Mouse (Mus musculus) erythroblast, adult 5-6 weeks (primary cell): Measurements from ENCODE around the gene Arfip1. TPM values are rescaled to one million over a fixed set of nuclear protein-coding genes. Genes with fewer than 3 reads are reported as not detected.

Source experiments
- ATAC-seq: replicated peaks from 2 replicates; pipeline ENCODE4 v1.8.0; 2016; ENCODE audit warnings: moderate number of reproducible peaks, mild to moderate bottlenecking, moderate TSS enrichment, inconsistent platforms; ENCODE audit not compliant: poor library complexity, low FRiP score, severe bottlenecking
- total RNA-seq, 2 experiments: library from RNA; stranded (forward) in 1 of 2; stranded (reverse) in 1 of 2; fragments of 150-400 nt in 1 of 2; fragments of 200-764, 138-1000 nt in 1 of 2; gene quantifications; 2 replicates each; pipeline versions ENCODE4 v1.2.3 to v1.2.4; 2015 to 2017; ENCODE audit warnings: low replicate concordance in 2 of 2

Arfip1 gene
- total RNA-seq, 2 experiments from 2014 or later: 7.4 to 12.9 TPM

GRCm38 (mm10) chr3:84500491-84500890 is 81.9 kb downstream of the Arfip1 start:
- ATAC-seq: no peak

GRCm38 (mm10) chr3:84497718-84498117 is 84.7 kb downstream of the Arfip1 start:
- ATAC-seq: no peak

- ATAC-seq: no peak
These were observed 89.8 kb downstream of the Arfip1 start for GRCm38 (mm10) chr3:84492657-84493056.

GRCm38 (mm10) chr3:84492148-84492547 is 90.3 kb downstream of the Arfip1 start:
- no peak for ATAC-seq

GRCm38 (mm10) chr3:84488716-84489115 is 93.7 kb downstream of the Arfip1 start:
- ATAC-seq: no peak

GRCm38 (mm10) chr3:84484891-84485290 is 97.5 kb downstream of the Arfip1 start:
- ATAC-seq: no peak

- no peak for ATAC-seq
These were observed 98.1 kb downstream of the Arfip1 start for GRCm38 (mm10) chr3:84484333-84484732.

- ATAC-seq: no peak
These were observed 100.3 kb downstream of the Arfip1 start for GRCm38 (mm10) chr3:84482121-84482520.

- ATAC-seq: peak; percentile 53
These were observed 101.3 kb downstream of the Arfip1 start for GRCm38 (mm10) chr3:84481104-84481503.

GRCm38 (mm10) chr3:84480006-84480897 is 102.2 kb downstream of the Arfip1 start, which contains the start of gene Fhdc1:
Gene Fhdc1, minus strand, starts transcription at chr3:84480429.
- peak; percentile 40 for ATAC-seq

- peak; percentile 66 for ATAC-seq
These were observed 103.0 kb downstream of the Arfip1 start for GRCm38 (mm10) chr3:84479293-84480005.

GRCm38 (mm10) chr3:84478896-84479292 is 103.5 kb downstream of the Arfip1 start:
- ATAC-seq: peak; percentile 44

- ATAC-seq: peak; percentile 48
These were observed 104.2 kb downstream of the Arfip1 start for GRCm38 (mm10) chr3:84478195-84478594.

- no peak for ATAC-seq
These were observed 104.9 kb downstream of the Arfip1 start for GRCm38 (mm10) chr3:84477498-84477897.

- no peak for ATAC-seq
These were observed 107.2 kb downstream of the Arfip1 start for GRCm38 (mm10) chr3:84474981-84475775.

GRCm38 (mm10) chr3:84474398-84474797 is 108.0 kb downstream of the Arfip1 start:
- no peak for ATAC-seq

- no peak for ATAC-seq
These were observed 109.5 kb downstream of the Arfip1 start for GRCm38 (mm10) chr3:84472955-84473354.

GRCm38 (mm10) chr3:84472527-84472926 is 109.9 kb downstream of the Arfip1 start:
- ATAC-seq: no peak

- ATAC-seq: peak; percentile 74
These were observed 111.3 kb downstream of the Arfip1 start for GRCm38 (mm10) chr3:84471146-84471545.

GRCm38 (mm10) chr3:84468111-84468453 is 114.3 kb downstream of the Arfip1 start:
- ATAC-seq: no peak
